Mouse (Mus musculus) heart, embryonic 13.5 days (tissue): ENCODE results near the gene Chac2. TPM values are rescaled to one million over a fixed set of nuclear protein-coding genes. Genes with fewer than 3 reads are reported as not detected.

ENCODE experiments used
- ATAC-seq: fragments of 200-750 bp; cut with Nextera tagmentation; 2 replicates; pipeline ENCODE4 v1.8.0; 2017; ENCODE audit warnings: moderate TSS enrichment; ENCODE audit not compliant: insufficient number of reproducible peaks, low FRiP score, low TSS enrichment; ENCODE audit errors: extremely low read depth
- H3K27ac ChIP-seq: fragments of 300-500 bp; sonication (generic); replicated peaks from 2 replicates; pipeline ENCODE4 v1.5.1; 2015; ENCODE audit warnings: moderate library complexity, mild to moderate bottlenecking, inconsistent platforms
- H3K27me3 ChIP-seq: fragments of 300-500 bp; sonication (generic); replicated peaks from 2 replicates; pipeline ENCODE4 v1.6.1; 2015; ENCODE audit warnings: mild to moderate bottlenecking, inconsistent platforms
- H3K36me3 ChIP-seq: fragments of 300-500 bp; sonication (generic); 2 replicates; pipeline ENCODE4 v1.6.1; 2015; ENCODE audit warnings: mild to moderate bottlenecking, inconsistent platforms
- H3K4me1 ChIP-seq: fragments of 300-500 bp; sonication (generic); 2 replicates; pipeline ENCODE4 v1.6.1; 2015; ENCODE audit warnings: inconsistent platforms
- H3K4me2 ChIP-seq: fragments of 300-500 bp; sonication (generic); 2 replicates; pipeline ENCODE4 v1.6.1; 2015; ENCODE audit warnings: inconsistent platforms, mild to moderate bottlenecking, moderate library complexity
- H3K4me3 ChIP-seq: fragments of 300-500 bp; sonication (generic); 2 replicates; pipeline ENCODE4 v1.5.1; 2015; ENCODE audit warnings: moderate library complexity, mild to moderate bottlenecking, inconsistent platforms
- H3K9ac ChIP-seq: fragments of 300-500 bp; sonication (generic); 2 replicates; pipeline ENCODE4 v1.6.1; 2015; ENCODE audit warnings: inconsistent platforms, mild to moderate bottlenecking, moderate library complexity
- H3K9me3 ChIP-seq: fragments of 300-500 bp; sonication (generic); 2 replicates; pipeline ENCODE4 v1.6.1; 2016; ENCODE audit warnings: inconsistent platforms
- WGBS: fragments of 180-500 bp; shearing (Covaris S2); methylation state at CpG from one replicate; pipeline ENCODE4 v1.1.7; 2015; ENCODE audit warnings: mixed read lengths; 5-methylcytosine and 5-hydroxymethylcytosine counted together
- polyA plus RNA-seq: library from polyadenylated mRNA; unstranded; fragments of >200 nt; fragmentation: Nextera tagmentation; extraction: Ambion mirVana; gene quantifications from 2 replicates; pipeline ENCODE4 v1.2.1, GENCODE M21; 2015

Chac2 gene
- polyA plus RNA-seq, 1 experiment from 2014 or later = 15.7 TPM

DNA sequence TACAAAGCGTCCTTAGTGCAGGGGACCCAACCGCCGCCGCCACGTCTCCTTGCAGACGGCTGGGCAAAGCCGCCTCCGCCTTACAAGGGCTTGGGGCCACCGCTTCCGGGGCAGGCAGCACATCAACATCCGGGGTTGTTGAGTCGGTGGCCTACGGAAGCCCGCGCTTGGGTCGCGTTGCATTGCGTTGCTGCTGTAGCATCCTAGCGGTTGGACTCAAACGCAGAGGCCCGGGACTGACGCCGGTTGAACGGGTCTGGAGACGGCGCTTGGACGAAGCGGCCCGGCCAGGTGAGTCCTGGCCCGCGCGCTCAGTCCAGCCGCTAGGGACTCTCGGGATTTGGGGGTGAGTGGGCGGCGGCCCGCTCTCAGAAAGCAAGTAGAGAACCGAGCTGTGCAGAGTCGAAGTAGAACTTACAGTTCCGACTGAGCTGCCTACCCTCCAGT is 31.8 kb downstream of the Chac2 start, which contains the start of gene Erlec1:
Erlec1 (minus strand) TSS at position 57 of the 447 bp plus-strand sequence.
- under 1% methylated on average over 40 of the region's 40 CpGs for WGBS
- no peaks in the 10 kb centered on the region for H3K27me3 ChIP-seq
- H3K4me3 ChIP-seq = peak within 1 kb of the TSS; percentile 70
- H3K9me3 ChIP-seq = peaks cover 8% of the 10 kb centered on the region
- peak within 1 kb of the TSS; percentile 84 for H3K4me2 ChIP-seq
- peak within 1 kb of the TSS; percentile 89 for H3K27ac ChIP-seq
- H3K9ac ChIP-seq = peak within 1 kb of the TSS; percentile 95
- H3K36me3 ChIP-seq = peaks cover 42% of the 10 kb centered on the region
- peak; percentile 91 for ATAC-seq
- H3K4me1 ChIP-seq = peaks cover 14% of the 10 kb centered on the region

DNA sequence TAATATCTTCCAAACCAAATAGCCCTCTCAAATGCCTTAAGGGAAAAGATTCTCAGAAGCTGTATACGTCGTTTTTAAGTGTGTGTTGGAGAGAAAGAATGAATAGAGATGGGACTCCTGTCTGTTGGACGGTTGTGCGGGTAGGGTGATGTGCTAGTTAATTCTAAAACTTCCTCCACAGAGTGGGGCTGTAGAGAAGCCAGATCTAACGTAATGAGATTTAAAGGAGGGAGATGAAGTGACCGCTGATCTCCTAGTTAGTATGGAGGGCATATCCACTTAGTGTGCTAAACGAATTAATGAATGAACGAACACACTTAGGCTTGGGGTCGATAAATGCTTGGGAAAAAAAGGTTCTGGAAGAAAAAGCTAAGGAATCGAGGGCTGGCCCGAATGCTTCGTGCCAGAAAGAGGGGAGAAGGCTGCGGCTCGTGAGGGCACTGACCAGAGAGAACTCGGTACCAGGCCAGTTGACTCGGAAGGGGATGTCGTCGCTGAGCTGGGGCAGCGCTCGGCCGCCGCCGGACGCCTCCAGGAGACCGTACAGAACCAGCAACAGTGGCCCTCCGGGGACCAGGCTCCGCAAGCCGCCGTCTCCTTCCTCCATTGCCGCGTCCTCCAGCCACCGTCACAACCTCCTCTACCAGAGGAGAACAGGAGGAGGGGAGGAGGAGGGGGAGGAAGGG is 32.5 kb downstream of the Chac2 start:
- 1% methylated on average over 32 of the region's 32 CpGs for WGBS
- peak overlapping the region; percentile 89 for H3K27ac ChIP-seq
- peaks cover 48% of the 10 kb centered on the region for H3K36me3 ChIP-seq
- peak overlapping the region; percentile 70 for H3K4me3 ChIP-seq
- peak overlapping the region; percentile 95 for H3K9ac ChIP-seq
- peaks cover 14% of the 10 kb centered on the region for H3K4me1 ChIP-seq
- H3K4me2 ChIP-seq = peak overlapping the region; percentile 81
- no peaks in the 10 kb centered on the region for H3K27me3 ChIP-seq
- peak; percentile 74 for ATAC-seq
- H3K9me3 ChIP-seq = peaks cover 6% of the 10 kb centered on the region

DNA sequence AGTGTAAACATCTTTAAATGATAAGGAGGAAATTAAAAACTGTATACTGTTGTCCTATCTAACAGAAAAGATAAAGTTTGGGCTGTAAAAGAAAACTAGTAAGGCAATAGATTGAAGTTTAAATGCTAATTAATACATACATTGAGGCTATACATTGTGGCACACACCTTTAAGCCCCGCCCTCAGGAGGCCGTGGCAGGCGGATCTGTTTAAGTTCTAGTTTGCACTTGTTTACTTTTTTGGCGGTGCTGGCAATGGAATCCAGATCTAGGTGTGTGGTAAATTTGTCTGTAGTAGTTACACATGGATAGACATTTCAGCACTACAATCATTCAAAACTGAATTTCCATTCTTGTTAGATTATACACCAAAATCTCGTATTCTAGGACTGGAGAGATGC is 33.3 kb downstream of the Chac2 start:
- peaks cover 5% of the 10 kb centered on the region for H3K9me3 ChIP-seq
- 61% methylated on average over 5 of the region's 5 CpGs for WGBS
- no peaks in the 10 kb centered on the region for H3K27me3 ChIP-seq
- H3K27ac ChIP-seq = no peak overlapping the region
- H3K4me2 ChIP-seq = peak overlapping the region; percentile 81
- H3K4me1 ChIP-seq = peaks cover 14% of the 10 kb centered on the region
- peak overlapping the region; percentile 95 for H3K9ac ChIP-seq
- no peak for ATAC-seq
- peak overlapping the region; percentile 70 for H3K4me3 ChIP-seq
- H3K36me3 ChIP-seq = peaks cover 48% of the 10 kb centered on the region

- peaks cover 85% of the 10 kb centered on the region for H3K36me3 ChIP-seq
- no peak for ATAC-seq
- H3K9me3 ChIP-seq = no peaks in the 10 kb centered on the region
- WGBS = 96% methylated on average over 2 of the region's 2 CpGs
- no peaks in the 10 kb centered on the region for H3K4me1 ChIP-seq
- H3K9ac ChIP-seq = no peak overlapping the region
- no peak overlapping the region for H3K27ac ChIP-seq
- H3K4me2 ChIP-seq = no peak overlapping the region
- H3K27me3 ChIP-seq = no peaks in the 10 kb centered on the region
- H3K4me3 ChIP-seq = no peak overlapping the region
Observed at GRCm38 (mm10) chr11:30943522-30943921, 42.6 kb downstream of the Chac2 start.

- Histone ChIP-seq H3K9me3 (no peaks in the 10 kb centered on the region), H3K36me3 (peaks cover 82% of the 10 kb centered on the region), H3K27ac (no peak overlapping the region), H3K4me1 (no peaks in the 10 kb centered on the region), H3K4me3 (no peak overlapping the region), H3K9ac (no peak overlapping the region), H3K27me3 (no peaks in the 10 kb centered on the region), H3K4me2 (no peak overlapping the region)
- 100% methylated on average over 1 of the region's 1 CpGs for WGBS
- ATAC-seq = no peak
Observed at GRCm38 (mm10) chr11:30928498-30928897, 57.7 kb downstream of the Chac2 start.

DNA sequence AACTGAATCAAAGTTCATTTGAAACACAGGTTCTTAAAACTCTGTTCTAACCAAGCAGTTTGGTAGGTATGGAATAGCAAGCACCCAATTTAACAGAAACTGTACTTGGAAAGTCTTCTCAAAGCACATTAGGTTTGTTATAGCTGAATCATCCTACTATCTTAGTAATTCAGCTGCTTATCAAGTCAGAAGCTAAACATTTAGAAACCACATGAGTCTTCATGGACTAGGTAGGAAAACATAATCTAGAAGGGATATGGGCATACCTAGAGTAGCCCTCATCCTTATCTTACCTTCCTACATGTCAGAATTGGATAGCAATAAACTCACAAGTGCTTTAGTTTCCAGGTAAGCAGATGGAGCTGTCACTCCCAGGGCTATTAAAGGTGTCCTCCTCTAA is 58.1 kb downstream of the Chac2 start:
- Histone ChIP-seq H3K4me1 (no peaks in the 10 kb centered on the region), H3K9me3 (no peaks in the 10 kb centered on the region), H3K4me2 (no peak overlapping the region), H3K36me3 (peaks cover 84% of the 10 kb centered on the region), H3K9ac (no peak overlapping the region), H3K27me3 (no peaks in the 10 kb centered on the region), H3K4me3 (no peak overlapping the region), H3K27ac (no peak overlapping the region)
- ATAC-seq = no peak

Other genes starting within 250 kb of the Chac2 start
- gene Psme4, start 214.6 kb downstream of the Chac2 start, polyA plus RNA-seq = 11.0 and 11.6 TPM in 2 replicates
- gene Gpr75, start 101.0 kb downstream of the Chac2 start, polyA plus RNA-seq = 0.04 and 0.06 TPM in 2 replicates
- 18.7 and 20.5 TPM in 2 replicates for gene Asb3, start 100.9 kb downstream of the Chac2 start, polyA plus RNA-seq
- gene Erlec1, start 32.0 kb downstream of the Chac2 start, polyA plus RNA-seq = 10.6 and 10.7 TPM in 2 replicates
- not detected in 2 replicates for gene Gm17332, start 196.1 kb upstream of the Chac2 start, polyA plus RNA-seq